Mouse (Mus musculus): ENCODE measurements around the gene Cldn12. TPM values are rescaled to one million over a fixed set of nuclear protein-coding genes. Genes with fewer than 3 reads are reported as not detected.

Gene Cldn12
- polyA plus RNA-seq, 1 experiment from 2014 or later = 14.1 TPM

GRCm38 (mm10) chr5:5536131-5536530 lies 21.4 kb upstream of the Cldn12 start:
- Histone ChIP-seq H3K4me3 (ENCODE audit: low read depth, low read length) (no peak overlapping the region), H3K4me2 (no peak overlapping the region), H3K4me1 (replicated peaks; ENCODE audit: control insufficient read depth, insufficient read depth, low read length) (no peaks in the 10 kb centered on the region), H3K36me3 (ENCODE audit: control insufficient read depth, insufficient read depth, low read length) (peaks cover 8% of the 10 kb centered on the region), H3K9ac (ENCODE audit: low read depth, low read length) (no peak overlapping the region), H3K27me3 (replicated peaks; ENCODE audit: control insufficient read depth, insufficient read depth, low read length) (no peaks in the 10 kb centered on the region), H3K27ac (ENCODE audit: low read depth, low read length) (no peak overlapping the region), H3K9me3 (ENCODE audit: control insufficient read depth, low read length) (no peaks in the 10 kb centered on the region)
- 88% methylated on average over 1 of the region's 1 CpGs for WGBS
- no peak for DNase-seq (ENCODE audit: low spot score)
- ATAC-seq (replicated peaks; ENCODE audit: low FRiP score) = no peak

- Histone ChIP-seq H3K4me3 (ENCODE audit: low read depth, low read length) (no peak overlapping the region), H3K9me3 (ENCODE audit: control insufficient read depth, low read length) (no peaks in the 10 kb centered on the region), H3K27ac (ENCODE audit: low read depth, low read length) (no peak overlapping the region), H3K4me1 (replicated peaks; ENCODE audit: control insufficient read depth, insufficient read depth, low read length) (no peaks in the 10 kb centered on the region), H3K27me3 (replicated peaks; ENCODE audit: control insufficient read depth, insufficient read depth, low read length) (no peaks in the 10 kb centered on the region), H3K9ac (ENCODE audit: low read depth, low read length) (no peak overlapping the region), H3K36me3 (ENCODE audit: control insufficient read depth, insufficient read depth, low read length) (peaks cover 5% of the 10 kb centered on the region; the same call in 1 of the 2 replicates), H3K4me2 (no peak overlapping the region)
- ATAC-seq (replicated peaks; ENCODE audit: low FRiP score) = peak; percentile 63
- 83% methylated on average over 3 of the region's 3 CpGs for WGBS
- DNase-seq (ENCODE audit: low spot score) = no peak
Observed at GRCm38 (mm10) chr5:5533656-5534420, 19.1 kb upstream of the Cldn12 start.

GRCm38 (mm10) chr5:5515411-5515810 lies 653 bp upstream of the Cldn12 start:
- H3K27me3 ChIP-seq (replicated peaks; ENCODE audit: control insufficient read depth, insufficient read depth, low read length) = no peaks in the 10 kb centered on the region
- no peak overlapping the region; the same call in 1 of the 2 replicates for H3K4me2 ChIP-seq
- no peak overlapping the region for H3K9ac ChIP-seq (ENCODE audit: low read depth, low read length)
- no peaks in the 10 kb centered on the region for H3K9me3 ChIP-seq (ENCODE audit: control insufficient read depth, low read length)
- DNase-seq (ENCODE audit: low spot score) (no peak), ATAC-seq (replicated peaks; ENCODE audit: low FRiP score) (no peak)
- H3K4me1 ChIP-seq (replicated peaks; ENCODE audit: control insufficient read depth, insufficient read depth, low read length) = no peaks in the 10 kb centered on the region
- WGBS = 71% methylated on average over 5 of the region's 5 CpGs
- no peak overlapping the region for H3K4me3 ChIP-seq (ENCODE audit: low read depth, low read length)
- no peak overlapping the region for H3K27ac ChIP-seq (ENCODE audit: low read depth, low read length)
- no peaks in the 10 kb centered on the region for H3K36me3 ChIP-seq (ENCODE audit: control insufficient read depth, insufficient read depth, low read length)

- Histone ChIP-seq H3K9me3 (ENCODE audit: control insufficient read depth, low read length) (no peaks in the 10 kb centered on the region), H3K4me3 (ENCODE audit: low read depth, low read length) (no peak overlapping the region), H3K27ac (ENCODE audit: low read depth, low read length) (no peak overlapping the region), H3K9ac (ENCODE audit: low read depth, low read length) (no peak overlapping the region), H3K4me2 (no peak overlapping the region), H3K36me3 (ENCODE audit: control insufficient read depth, insufficient read depth, low read length) (no peaks in the 10 kb centered on the region), H3K27me3 (replicated peaks; ENCODE audit: control insufficient read depth, insufficient read depth, low read length) (no peaks in the 10 kb centered on the region), H3K4me1 (replicated peaks; ENCODE audit: control insufficient read depth, insufficient read depth, low read length) (no peaks in the 10 kb centered on the region)
- no peak for DNase-seq (ENCODE audit: low spot score)
- 79% methylated on average over 3 of the region's 3 CpGs for WGBS
- no peak for ATAC-seq (replicated peaks; ENCODE audit: low FRiP score)
Observed at GRCm38 (mm10) chr5:5511401-5511800, 3.4 kb downstream of the Cldn12 start.

- H3K4me1 ChIP-seq (replicated peaks; ENCODE audit: control insufficient read depth, insufficient read depth, low read length) = no peaks in the 10 kb centered on the region
- H3K27me3 ChIP-seq (replicated peaks; ENCODE audit: control insufficient read depth, insufficient read depth, low read length) = no peaks in the 10 kb centered on the region
- H3K9ac ChIP-seq (ENCODE audit: low read depth, low read length) = no peak overlapping the region
- H3K4me3 ChIP-seq (ENCODE audit: low read depth, low read length) = no peak overlapping the region
- no peaks in the 10 kb centered on the region for H3K9me3 ChIP-seq (ENCODE audit: control insufficient read depth, low read length)
- DNase-seq (ENCODE audit: low spot score) (no peak), ATAC-seq (replicated peaks; ENCODE audit: low FRiP score) (no peak)
- 77% methylated on average over 5 of the region's 5 CpGs for WGBS
- H3K36me3 ChIP-seq (ENCODE audit: control insufficient read depth, insufficient read depth, low read length) = no peaks in the 10 kb centered on the region
- H3K27ac ChIP-seq (ENCODE audit: low read depth, low read length) = no peak overlapping the region
- no peak overlapping the region for H3K4me2 ChIP-seq
Observed at GRCm38 (mm10) chr5:5510989-5511388, 3.8 kb downstream of the Cldn12 start.

- Histone ChIP-seq H3K27me3 (replicated peaks; ENCODE audit: control insufficient read depth, insufficient read depth, low read length) (no peaks in the 10 kb centered on the region), H3K36me3 (ENCODE audit: control insufficient read depth, insufficient read depth, low read length) (no peaks in the 10 kb centered on the region), H3K27ac (ENCODE audit: low read depth, low read length) (no peak overlapping the region), H3K4me3 (ENCODE audit: low read depth, low read length) (no peak overlapping the region), H3K4me2 (no peak overlapping the region), H3K9ac (ENCODE audit: low read depth, low read length) (no peak overlapping the region), H3K4me1 (replicated peaks; ENCODE audit: control insufficient read depth, insufficient read depth, low read length) (no peaks in the 10 kb centered on the region), H3K9me3 (ENCODE audit: control insufficient read depth, low read length) (no peaks in the 10 kb centered on the region)
- no peak for ATAC-seq (replicated peaks; ENCODE audit: low FRiP score)
- no peak for DNase-seq (ENCODE audit: low spot score)
- WGBS = 88% methylated on average over 10 of the region's 10 CpGs
Observed at GRCm38 (mm10) chr5:5510304-5510887, 4.4 kb downstream of the Cldn12 start.

GRCm38 (mm10) chr5:5508231-5508630 lies 6.5 kb downstream of the Cldn12 start:
- H3K4me1 ChIP-seq (replicated peaks; ENCODE audit: control insufficient read depth, insufficient read depth, low read length) = no peaks in the 10 kb centered on the region
- H3K27me3 ChIP-seq (replicated peaks; ENCODE audit: control insufficient read depth, insufficient read depth, low read length) = no peaks in the 10 kb centered on the region
- no peaks in the 10 kb centered on the region for H3K9me3 ChIP-seq (ENCODE audit: control insufficient read depth, low read length)
- H3K4me3 ChIP-seq (ENCODE audit: low read depth, low read length) = no peak overlapping the region
- no peaks in the 10 kb centered on the region; the same call in 1 of the 2 replicates for H3K36me3 ChIP-seq (ENCODE audit: control insufficient read depth, insufficient read depth, low read length)
- WGBS = 81% methylated on average over 10 of the region's 10 CpGs
- ATAC-seq (replicated peaks; ENCODE audit: low FRiP score) (no peak), DNase-seq (ENCODE audit: low spot score) (no peak)
- H3K9ac ChIP-seq (ENCODE audit: low read depth, low read length) = no peak overlapping the region
- no peak overlapping the region for H3K4me2 ChIP-seq
- no peak overlapping the region for H3K27ac ChIP-seq (ENCODE audit: low read depth, low read length)

- Histone ChIP-seq H3K4me2 (no peak overlapping the region), H3K9me3 (ENCODE audit: control insufficient read depth, low read length) (no peaks in the 10 kb centered on the region), H3K4me1 (replicated peaks; ENCODE audit: control insufficient read depth, insufficient read depth, low read length) (no peaks in the 10 kb centered on the region), H3K27me3 (replicated peaks; ENCODE audit: control insufficient read depth, insufficient read depth, low read length) (no peaks in the 10 kb centered on the region), H3K4me3 (ENCODE audit: low read depth, low read length) (no peak overlapping the region), H3K27ac (ENCODE audit: low read depth, low read length) (no peak overlapping the region), H3K9ac (ENCODE audit: low read depth, low read length) (no peak overlapping the region), H3K36me3 (ENCODE audit: control insufficient read depth, insufficient read depth, low read length) (no peaks in the 10 kb centered on the region; the same call in 1 of the 2 replicates)
- 0 out of 2 replicates have a peak, but pooled peaks have one; percentile 39 for ATAC-seq (replicated peaks; ENCODE audit: low FRiP score)
- WGBS = 72% methylated on average over 20 of the region's 20 CpGs
- peak; percentile 46 for DNase-seq (ENCODE audit: low spot score)
Observed at GRCm38 (mm10) chr5:5507701-5508225, 7.0 kb downstream of the Cldn12 start.

All from liver, embryonic 11.5 days (tissue).